Mouse (Mus musculus): ENCODE results near the gene Cyp20a1.

GRCm38 (mm10) chr1:60423882-60424281, 80.8 kb downstream of the Cyp20a1 start:
- no peak for TF ChIP-seq CTCF (IDR thresholded peaks at IDR 0.05; ENCODE audit: insufficient read depth, low read length)
- no peak for TF ChIP-seq POLR2A (IDR thresholded peaks at IDR 0.05; ENCODE audit: borderline replicate concordance, extremely low read depth, low read depth, low read length)

Measured in lung, adult 2 months (tissue).